Mouse (Mus musculus) embryo, embryonic 11 days (tissue): ENCODE results near the gene Bbs9.

Source experiments
- DNase-seq: peaks from one replicate; pipeline ENCODE4 v3.0.0-alpha.2; 2015

The Bbs9 gene

DNA sequence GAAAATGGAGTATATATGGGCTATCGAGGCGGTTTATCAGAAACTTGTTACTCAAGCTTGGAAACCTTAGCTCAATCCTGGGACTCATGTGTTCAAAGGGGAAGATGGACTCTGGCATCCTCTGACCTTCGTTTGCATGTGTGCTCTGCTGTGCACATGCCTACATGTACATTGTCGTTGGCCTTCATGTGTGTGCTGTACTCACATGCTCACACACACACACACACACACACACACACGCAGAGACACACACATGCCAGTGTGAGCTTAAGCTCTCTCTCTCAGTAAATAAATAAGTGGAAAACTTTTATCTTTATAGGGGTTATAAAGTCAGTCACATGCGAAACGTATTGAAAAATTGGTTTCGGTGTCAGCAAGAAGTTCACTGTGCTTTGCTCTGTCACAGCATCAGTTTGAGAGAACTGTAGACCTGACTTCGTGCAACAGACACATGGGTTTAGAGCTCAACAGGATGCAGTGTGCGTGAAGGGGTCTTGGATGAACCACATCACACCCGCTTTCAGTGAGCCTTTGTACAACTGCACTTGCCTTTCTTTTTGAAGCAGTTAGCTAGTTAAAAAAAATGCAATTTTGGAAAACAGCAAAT is 62.4 kb downstream of the Bbs9 start:
- DNase-seq: no peak

DNA sequence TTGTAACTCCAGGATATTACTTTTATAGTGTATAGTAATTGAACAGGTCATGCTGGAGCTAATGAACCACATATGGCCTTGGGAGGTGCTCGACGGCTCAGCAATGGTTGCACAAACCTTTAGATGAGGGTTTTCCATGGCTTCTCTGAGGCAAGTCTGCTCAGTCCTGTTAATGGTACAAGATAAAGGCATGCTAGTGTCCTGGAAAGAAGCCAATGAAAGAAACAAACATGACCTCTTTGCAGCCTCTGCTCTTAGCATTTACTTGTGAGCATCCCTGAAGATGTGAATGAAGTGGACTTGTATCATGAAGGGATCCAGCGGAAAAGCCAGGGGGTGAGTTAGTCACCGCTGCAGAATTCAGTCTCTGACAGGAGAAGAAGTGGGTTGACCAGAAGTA is 64.0 kb downstream of the Bbs9 start:
- DNase-seq: no peak

DNA sequence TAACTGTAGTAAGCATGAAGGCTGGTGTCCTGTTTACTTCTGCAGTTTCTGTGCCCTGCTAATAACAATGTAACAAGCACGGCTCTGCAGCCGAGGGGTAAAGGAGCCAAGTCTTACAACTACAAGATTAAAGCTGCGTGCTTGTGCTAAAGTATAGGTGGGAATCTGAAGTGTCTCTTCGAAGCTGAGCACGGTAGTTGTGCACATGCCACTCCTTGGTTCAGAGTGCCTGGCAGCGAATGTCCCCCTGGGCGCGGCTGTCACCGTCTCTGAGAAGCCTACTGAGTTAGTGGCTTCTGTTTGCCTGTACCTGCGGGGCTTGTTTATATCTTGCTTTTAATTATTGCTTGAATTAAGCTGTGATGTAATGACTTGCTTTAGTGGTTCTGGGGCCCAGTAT is 65.6 kb downstream of the Bbs9 start:
- DNase-seq: no peak

DNA sequence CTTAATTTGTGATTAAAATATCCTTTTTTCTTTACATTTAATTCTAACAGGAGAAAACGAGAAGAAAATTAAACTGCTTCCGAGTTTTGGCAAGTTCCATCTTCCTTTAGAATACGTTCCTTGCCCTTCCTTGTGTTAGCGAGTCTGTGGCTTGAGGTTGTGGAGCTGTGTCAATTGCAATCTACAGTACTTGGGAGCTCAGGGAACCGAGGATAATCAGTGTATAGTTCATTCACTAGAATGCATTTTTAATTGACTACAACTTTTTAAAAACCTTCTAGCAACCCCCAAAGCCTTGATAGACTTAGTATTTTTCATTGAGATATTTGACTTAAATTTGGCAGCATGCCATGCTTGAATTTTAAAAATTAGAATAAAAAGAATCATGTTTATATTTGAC is 68.0 kb downstream of the Bbs9 start:
- DNase-seq: no peak

DNA sequence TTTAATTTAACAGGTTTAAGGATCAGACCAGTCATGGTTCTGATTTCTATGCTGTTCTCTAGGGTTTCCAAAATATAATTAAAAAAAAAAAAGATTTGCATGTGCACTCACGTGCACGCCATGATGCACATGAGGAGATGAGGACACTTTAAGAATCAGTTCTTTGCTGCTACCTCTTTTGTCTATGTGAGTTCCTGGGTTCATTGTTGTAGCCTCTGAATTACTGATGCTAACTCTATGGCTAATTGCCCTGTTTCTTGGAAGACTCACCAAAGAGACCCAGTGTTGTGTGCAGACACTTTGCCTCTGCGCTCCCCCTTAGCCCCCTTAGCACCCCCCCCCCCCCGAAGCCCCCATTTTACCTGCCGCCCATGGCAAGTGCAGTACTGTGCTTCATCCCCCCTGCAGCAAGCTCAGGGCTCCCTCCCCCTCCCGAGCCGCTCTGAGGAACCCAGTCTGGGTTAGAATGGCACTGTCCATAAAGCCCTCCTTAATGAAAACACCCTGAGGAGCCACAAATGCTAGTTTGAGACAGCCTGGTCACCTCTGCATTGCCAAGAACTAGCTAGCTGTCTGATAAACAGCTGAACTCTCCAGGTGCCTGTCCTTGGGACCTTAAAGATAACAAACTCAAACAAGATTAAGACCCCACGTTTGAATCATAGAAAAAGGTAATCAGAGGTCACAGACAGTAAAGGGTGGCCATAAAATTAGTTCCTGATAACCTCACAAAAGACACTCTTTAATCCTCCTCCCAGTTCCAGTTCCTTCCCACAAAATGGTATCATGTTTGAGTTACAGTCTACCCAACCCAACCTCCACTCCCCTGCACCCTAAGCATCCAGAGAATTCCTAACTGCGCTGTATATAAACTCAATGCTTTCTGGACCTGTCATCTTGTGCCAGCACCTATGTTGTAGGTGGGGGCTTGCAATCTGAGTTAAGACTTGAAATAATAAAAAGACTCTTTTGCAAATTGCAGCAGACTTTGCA is 69.1 kb downstream of the Bbs9 start:
- no peak for DNase-seq

DNA sequence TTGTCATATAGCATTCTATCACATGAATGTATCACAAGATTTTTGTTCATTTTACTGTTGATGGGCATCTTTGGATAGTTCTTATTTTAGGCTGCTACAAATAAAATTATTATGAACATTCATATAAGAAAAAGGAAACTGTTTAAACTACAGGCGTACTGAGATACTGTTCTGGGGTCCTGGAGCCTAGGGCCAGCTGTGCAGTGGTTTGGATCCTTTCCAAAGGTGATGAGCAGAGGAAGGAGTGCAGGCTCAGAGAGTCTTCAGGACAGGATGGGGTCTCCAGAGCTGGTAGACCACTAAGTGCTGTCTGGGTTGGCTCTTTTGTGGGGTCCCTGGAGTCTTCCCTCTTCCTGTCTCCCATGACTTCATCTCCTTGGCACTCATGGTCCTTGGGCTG is 75.8 kb downstream of the Bbs9 start:
- DNase-seq: no peak

DNA sequence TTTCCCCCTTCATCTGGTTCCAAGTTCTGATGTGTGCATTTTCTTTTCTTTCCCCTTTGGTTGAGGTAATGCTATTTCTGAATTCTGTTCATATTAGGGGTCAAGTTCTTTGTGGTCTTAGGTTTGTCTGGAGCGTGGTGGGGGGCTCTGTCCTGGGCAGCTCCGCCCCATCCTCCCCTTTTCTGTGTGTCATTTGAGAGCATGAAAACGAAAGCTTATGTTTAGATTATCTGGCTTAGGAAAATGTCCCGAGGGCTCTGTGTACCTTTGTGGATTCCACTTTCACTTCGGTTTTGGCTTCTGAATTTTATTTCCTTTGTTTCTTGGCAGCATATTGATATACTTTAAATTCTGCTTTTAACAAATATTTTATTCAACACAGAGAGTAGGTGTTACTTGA is 80.6 kb downstream of the Bbs9 start:
- DNase-seq: no peak

DNA sequence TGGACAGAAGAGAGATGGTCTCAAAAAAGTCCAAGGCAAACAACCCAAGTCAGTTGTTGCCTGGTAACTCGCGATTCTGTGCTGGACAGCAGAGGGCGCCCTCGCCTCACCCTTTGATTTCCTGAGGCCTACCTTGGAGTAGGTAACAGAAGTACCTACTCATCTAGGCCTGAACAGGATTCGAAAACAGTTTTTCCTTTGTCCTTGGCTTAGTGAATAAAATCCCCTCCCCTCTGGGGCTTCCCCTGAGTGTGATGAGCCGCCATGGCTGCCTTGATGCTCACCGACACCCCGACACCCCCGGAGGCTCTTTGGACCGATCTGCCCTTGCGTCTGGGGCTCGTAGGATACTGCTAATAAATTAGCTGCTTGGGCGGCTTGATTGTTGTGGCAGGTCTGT is 82.0 kb downstream of the Bbs9 start:
- DNase-seq: peak; percentile 58

DNA sequence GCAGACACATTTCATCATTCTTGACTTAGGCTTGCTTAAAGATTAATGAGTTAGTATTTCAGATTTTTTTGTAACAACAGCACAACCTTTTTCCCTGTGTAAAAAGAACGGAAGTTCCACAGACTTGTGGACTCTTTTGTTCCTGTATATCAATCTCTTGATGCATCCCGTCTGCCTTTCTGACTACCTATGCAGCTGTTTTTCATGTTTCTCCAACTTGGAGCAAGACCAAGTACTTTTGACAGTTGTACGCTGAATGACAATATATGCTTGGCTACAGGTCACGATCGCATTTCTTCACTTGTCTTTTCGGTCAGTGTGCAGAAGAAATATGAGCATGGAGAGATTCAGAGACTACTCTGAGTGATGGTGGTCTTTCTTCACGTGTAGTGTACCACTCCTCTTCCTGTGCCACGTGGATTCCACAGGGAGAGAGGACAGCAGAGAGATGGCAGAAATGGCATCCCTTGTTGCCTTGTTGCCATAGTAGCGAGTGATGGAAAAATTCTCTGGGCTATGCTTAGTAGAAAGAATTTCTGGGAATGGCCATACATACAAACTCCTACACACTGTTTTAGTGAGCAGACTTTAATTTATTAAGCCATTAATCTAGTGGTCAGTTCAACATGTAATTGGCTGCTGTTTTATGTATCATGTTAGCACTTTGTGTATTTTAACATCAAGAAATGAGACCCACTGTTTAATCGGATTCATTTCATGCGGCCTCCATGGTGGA is 88.3 kb downstream of the Bbs9 start:
- DNase-seq: no peak

DNA sequence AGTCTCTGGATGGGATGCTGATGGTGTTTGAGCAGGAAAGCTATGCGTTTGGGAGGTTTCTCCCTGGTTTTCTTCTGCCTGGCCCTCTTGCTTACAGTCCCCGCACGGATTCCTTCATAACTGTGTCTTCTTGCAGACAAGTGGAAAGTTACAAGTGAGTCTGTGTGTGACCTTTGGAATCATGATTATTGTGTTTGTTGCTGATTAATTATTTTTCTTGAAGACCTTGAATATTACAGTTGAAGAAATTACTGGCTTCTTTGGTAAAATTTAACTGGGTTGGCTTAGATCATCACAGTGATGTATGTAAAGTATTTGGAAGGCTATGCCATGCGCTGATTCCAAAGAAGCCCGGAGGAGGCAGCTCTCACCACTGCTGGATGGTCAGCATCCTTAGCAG is 92.2 kb downstream of the Bbs9 start:
- DNase-seq: no peak

DNA sequence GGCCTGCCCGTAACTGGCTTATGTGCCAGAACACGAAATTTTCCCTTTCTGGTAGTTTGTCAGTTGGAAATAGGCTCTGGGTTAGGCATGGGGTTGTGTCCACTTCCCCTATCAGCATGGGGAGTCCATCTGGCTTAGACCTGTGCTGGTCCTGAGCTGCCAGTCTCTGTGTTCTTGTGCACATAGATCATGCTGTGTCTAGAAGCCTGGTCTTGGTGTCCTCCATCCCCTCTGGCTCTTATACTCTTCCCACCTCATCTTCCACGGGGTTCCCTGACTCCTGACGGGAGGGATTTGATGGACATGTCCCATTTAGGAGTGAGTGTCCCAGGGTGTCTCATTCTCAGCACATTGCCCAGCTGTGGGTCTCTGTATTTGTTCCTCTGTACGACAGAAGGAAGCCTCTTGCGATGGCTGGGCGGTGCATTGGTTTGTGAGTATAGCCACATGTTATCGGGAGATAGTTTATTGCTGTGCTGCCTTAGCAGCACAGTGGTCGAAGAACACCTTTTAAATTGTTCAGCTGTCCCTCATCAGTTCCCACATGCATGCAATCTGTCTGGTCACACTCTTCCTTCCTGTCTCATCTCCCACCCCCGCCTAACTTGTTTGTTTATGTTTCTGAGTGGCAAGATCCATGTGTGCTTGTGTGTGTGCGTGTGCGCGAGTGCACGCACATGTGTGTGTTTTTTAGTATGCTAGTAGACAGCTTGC is 101.1 kb downstream of the Bbs9 start:
- no peak for DNase-seq

DNA sequence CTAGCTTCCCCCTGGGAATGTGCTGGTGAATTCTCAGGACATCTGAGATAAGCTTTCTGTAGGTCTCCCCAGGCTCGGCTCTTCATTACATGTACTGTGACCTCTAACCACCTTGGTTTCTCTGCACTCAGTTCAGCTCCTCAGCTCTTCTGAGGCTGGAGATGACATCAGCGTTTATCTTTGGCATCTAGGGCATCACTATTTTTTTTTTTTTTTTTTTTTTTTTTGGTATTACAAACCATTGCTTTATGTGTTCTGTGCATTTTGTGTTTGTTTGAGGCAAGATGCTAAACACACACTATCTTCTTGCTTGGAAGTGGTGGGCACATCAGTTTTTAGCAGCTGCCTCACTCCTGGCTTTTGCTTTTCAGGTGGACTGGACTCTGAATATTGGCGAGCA is 102.8 kb downstream of the Bbs9 start:
- DNase-seq: no peak

DNA sequence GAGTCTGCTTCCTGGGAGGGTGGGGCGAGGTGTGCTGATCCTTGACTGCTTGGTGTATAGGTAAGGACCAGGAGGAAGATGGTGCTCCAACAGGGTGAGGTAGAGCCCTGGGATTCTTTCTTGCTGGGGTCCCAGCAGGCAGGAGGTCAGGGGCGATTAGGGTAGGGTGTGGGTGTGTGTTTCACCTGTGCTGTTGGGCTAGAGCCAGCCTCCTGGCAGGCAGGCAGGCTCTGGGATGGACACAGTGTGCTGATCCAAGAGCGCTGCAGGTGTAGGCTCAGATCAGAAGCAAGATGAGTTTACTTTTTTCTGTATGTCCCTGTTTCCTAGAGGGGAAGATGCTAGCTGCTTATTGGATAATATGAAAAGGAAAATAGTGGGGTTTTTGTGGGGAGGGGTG is 108.7 kb downstream of the Bbs9 start:
- no peak for DNase-seq

DNA sequence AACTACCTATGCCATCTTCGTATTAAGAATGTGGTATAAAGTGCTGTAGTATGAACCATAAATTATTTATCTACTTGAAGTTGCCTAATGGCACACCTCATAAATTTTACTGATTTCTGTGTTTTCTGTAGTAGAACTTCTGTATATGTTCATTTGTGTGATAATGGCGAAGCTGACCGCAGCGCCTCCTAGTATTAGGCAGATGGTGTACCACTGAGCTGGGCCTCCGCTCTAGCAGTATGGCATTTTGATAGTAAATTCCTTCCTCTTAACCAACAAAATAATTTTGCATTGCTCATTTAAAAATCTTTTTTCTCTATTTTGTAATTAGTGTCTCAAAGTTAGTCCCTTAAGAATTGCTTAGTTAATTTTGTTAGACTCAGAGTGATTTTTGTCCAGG is 117.5 kb downstream of the Bbs9 start:
- DNase-seq: no peak

DNA sequence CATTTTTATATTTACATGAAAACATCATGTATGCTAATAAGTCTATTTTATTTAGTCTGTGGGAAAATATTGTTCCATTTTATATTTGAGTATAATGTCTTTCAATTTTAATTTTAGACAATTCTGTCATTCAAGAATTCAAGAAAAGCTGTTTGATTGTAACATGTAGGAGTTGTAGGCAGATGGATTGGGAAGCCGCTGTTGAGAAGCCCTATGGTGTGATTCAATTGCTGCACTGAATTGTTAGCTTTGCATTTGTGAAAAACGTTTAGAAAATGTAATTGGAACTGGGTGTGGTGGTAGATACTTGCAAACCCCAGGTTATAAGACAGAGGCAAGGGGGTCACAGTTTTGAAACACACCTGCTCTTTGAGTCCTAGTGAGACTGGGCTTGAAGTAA is 121.1 kb downstream of the Bbs9 start:
- no peak for DNase-seq

DNA sequence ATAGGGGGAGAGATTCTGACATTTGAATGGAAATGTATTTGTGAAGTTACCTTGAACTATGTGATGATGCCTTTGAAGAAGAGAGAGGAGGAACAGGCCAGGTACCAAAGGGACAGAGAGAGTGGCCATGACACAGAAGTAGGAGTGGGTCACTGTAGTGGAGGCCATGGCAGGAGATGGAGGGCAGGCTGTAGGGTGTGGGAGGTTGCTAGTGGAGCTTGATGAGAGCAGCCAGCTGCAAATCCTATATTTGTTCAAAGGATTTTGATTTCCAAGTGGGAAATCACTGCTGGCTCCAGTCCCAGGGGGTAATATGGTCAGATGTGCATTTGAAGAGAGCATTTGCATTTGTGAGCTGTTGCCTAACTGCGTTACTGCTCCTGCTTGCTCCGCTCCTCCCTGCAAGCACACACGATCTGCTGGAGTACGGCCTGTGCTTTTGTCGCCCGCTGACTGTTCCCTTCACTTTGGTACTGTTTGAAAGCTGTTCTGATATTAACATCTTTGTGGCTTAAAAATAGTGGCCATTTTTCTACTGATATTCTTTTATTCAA is 137.8 kb downstream of the Bbs9 start:
- no peak for DNase-seq

DNA sequence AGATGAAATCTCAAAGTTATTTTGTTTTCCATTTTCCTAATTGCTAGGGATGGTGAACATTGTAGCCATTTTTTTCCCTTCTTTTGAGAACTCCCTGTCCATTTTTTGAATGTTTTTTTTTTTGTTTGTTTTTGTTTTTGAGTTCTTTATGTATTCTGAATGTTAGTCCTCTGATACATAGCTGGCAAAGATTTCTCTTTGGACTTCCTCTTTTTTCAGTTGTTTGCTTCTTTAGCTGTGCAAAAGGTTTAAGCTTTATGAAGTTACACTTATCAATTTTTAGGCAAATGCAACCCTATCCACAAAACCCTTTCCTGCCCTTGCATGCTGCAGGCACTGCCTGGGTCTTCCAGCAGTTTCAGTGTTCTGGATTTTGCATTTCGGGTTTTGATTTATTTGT is 143.7 kb downstream of the Bbs9 start:
- no peak for DNase-seq

DNA sequence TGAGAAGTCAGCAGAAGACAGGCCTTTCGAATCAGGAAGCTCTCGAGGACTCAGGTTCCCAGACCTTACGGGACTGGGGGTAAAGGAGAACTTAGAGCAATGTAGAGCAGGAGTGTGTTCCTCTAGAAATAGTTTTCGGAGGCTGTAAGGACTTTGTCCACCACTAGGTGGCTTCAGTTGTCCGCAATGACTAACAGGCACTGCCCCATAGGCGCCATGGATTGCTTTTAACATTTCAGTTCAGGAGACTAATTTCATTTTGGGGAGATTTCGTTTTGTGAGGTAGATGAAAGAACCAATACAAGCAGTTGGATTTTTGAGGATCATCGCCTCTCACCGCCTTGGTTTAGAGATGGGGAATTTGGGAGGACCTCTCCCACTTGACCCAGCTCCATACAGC is 149.5 kb downstream of the Bbs9 start:
- DNase-seq: peak; percentile 72

DNA sequence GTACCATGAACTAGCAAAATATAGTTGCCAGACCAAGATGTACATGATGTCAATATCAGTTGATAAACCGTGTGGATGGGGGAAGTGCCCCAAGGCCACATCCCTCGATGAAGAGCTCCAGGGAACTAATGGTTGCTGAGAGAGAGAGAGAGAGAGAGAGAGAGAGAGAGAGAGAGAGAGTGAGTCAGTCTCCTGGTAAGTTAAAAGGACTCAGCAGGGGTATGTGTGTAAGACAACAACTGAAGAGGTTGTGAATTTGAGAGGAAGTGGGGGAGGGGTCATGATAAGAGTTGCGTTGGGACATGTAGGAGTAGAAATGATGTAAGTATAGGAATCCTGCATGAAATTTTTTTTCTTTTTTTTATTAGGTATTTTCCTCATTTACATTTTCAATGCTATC is 150.5 kb downstream of the Bbs9 start:
- no peak for DNase-seq

DNA sequence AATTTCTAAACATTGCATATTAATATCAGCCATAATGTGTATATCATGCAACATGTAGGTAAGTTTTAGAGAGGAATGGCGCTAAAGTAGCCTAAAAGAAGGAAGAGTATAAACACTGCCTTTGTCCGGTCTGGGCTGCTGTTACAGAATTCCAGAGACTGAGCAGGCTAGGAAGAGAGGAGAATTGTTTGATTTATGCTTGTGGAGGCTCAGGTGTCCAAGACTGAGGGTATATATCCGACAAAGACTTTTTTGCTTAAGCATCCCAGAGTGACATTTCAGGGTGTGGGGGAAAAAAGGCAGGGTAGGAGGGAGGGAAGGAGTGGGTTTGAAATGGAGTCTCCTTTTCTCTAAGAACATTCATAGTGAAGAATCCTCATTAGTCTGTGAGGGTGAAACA is 152.4 kb downstream of the Bbs9 start:
- DNase-seq: no peak

DNA sequence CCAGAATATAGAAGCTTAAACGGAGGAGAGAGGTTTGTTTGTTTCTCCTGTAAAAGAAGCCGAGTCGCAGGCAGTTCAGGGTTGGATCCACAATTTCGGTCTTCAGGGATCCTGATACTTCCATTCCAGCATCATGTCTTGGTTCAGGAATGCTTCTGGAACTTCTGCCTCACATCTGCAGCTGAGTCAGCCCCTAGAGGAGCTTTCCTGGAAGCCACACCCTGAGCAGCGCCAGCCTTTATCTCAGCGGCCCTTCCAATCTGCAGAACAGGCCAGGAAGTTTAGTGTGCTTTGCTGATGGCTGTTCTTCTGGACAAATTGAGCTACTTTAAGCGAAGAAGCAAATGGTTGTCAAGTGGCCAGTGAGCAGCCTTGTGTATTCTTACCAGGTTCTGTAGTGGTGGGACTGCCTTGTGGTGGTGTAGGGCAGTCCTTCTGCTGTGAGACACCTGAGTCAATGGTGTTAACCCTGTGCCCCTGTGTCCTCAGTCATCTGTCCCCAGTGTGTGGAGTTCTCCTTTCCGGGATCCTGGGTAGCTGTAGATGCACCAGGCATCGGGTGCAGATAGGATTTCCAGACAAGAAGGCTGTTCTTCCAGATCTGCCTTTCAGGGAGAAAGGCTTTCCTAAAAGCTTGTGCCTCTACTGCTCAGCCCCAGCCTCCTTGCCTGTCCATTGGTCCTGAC is 157.4 kb downstream of the Bbs9 start:
- DNase-seq: no peak

DNA sequence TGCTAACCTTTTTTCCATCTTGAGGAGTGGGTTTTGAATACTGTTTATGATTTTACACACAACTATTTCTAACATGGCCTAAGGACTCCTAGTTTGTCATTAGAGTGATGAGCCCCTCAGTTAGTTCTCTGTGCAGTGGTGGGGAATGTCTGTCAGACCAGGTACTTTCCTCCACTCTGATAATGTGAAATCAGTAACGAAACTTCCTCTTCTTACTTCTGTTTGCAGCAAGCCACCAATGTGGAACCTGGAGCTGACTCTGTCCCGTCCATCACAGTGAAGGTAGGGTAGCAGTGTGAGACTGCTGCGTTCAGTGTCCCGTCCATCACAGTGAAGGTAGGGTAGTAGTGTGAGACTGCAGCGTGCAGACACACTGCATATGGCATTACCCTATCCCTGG is 163.0 kb downstream of the Bbs9 start:
- DNase-seq: no peak
